Mouse (Mus musculus) midbrain, embryonic 16.5 days (tissue): ENCODE data around the gene Bicdl1. TPM values are rescaled to one million over a fixed set of nuclear protein-coding genes. Genes with fewer than 3 reads are reported as not detected.

Experiments
- ATAC-seq: fragments of 200-750 bp; cut with Nextera tagmentation; 2 replicates; pipeline ENCODE4 v1.8.0; 2017; ENCODE audit warnings: moderate TSS enrichment
- H3K27ac ChIP-seq: fragments of 300-500 bp; sonication (generic); 2 replicates; pipeline ENCODE4 v1.5.1; 2014; ENCODE audit warnings: mild to moderate bottlenecking, low read length, mixed read lengths
- H3K27me3 ChIP-seq: fragments of 300-500 bp; sonication (generic); 2 replicates; pipeline ENCODE4 v1.6.1; 2014; ENCODE audit warnings: low read depth, low read length, mixed read lengths; ENCODE audit not compliant: control insufficient read depth, insufficient read depth
- H3K36me3 ChIP-seq: fragments of 300-500 bp; sonication (generic); 2 replicates; pipeline ENCODE4 v1.6.1; 2014; ENCODE audit warnings: mild to moderate bottlenecking, low read length, moderate library complexity, mixed read lengths; ENCODE audit not compliant: control insufficient read depth, insufficient read depth
- H3K4me1 ChIP-seq: fragments of 300-500 bp; sonication (generic); 2 replicates; pipeline ENCODE4 v1.6.1; 2014; ENCODE audit warnings: mild to moderate bottlenecking, low read length, mixed read lengths; ENCODE audit not compliant: control insufficient read depth, insufficient read depth
- H3K4me2 ChIP-seq: fragments of 300-500 bp; sonication (generic); 2 replicates; pipeline ENCODE4 v1.6.1; 2014; ENCODE audit warnings: mild to moderate bottlenecking, low read length, mixed read lengths
- H3K4me3 ChIP-seq: fragments of 300-500 bp; sonication (generic); 2 replicates; pipeline ENCODE4 v1.5.1; 2014; ENCODE audit warnings: low read depth, mild to moderate bottlenecking, low read length, moderate library complexity, mixed read lengths
- H3K9ac ChIP-seq: fragments of 300-500 bp; sonication (generic); 2 replicates; pipeline ENCODE4 v1.6.1; 2014; ENCODE audit warnings: low read depth, low read length, mixed read lengths
- H3K9me3 ChIP-seq: fragments of 300-500 bp; sonication (generic); replicated peaks from 2 replicates; pipeline ENCODE4 v1.6.1; 2014; ENCODE audit warnings: mild to moderate bottlenecking, low read length, mixed read lengths; ENCODE audit not compliant: control insufficient read depth, poor library complexity, severe bottlenecking
- WGBS: fragments of 180-500 bp; shearing (Covaris S2); extraction: QIAGEN DNeasy Blood & Tissue Kit; methylation state at CpG from one replicate; pipeline ENCODE4 v1.1.7; 2014; 5-methylcytosine and 5-hydroxymethylcytosine counted together
- polyA plus RNA-seq: library from polyadenylated mRNA; unstranded; fragments of >200 nt; fragmentation: Nextera tagmentation; extraction: Ambion mirVana; gene quantifications from 2 replicates; pipeline ENCODE4 v1.2.1, GENCODE M21; 2015

The Bicdl1 gene
- polyA plus RNA-seq, 1 experiment from 2014 or later, result 40.2 TPM

GRCm38 (mm10) chr5:115701215-115701614 is 30.2 kb downstream of the Bicdl1 start:
- H3K27me3 ChIP-seq, result no peaks in the 10 kb centered on the region
- 87% methylated on average over 4 of the region's 4 CpGs for WGBS
- ATAC-seq, result no peak
- no peaks in the 10 kb centered on the region for H3K9me3 ChIP-seq
- H3K36me3 ChIP-seq, result no peaks in the 10 kb centered on the region
- no peak overlapping the region for H3K4me3 ChIP-seq
- peaks cover 8% of the 10 kb centered on the region for H3K4me1 ChIP-seq
- H3K9ac ChIP-seq, result no peak overlapping the region
- no peak overlapping the region for H3K27ac ChIP-seq
- H3K4me2 ChIP-seq, result no peak overlapping the region

DNA sequence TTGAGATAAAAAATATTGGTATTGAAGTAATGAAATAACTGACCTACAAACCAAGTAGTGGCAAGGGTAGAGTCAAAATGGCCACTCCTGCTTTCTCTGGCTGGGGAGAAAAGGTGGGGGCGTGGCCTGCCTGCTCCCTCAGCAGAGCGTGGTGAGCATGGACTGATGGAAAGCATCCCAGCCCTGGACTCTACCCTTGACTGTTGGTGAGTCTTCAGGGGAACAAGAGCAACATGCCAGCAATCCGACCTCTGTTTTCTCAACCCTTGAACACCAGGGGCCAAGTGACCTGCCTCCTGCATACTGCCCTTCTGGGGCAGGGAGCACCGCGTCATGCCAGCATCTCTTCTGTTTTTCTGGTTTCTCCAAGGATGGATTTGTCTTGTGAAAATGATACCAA is 34.6 kb downstream of the Bicdl1 start:
- Histone ChIP-seq H3K9ac (no peak overlapping the region), H3K9me3 (no peaks in the 10 kb centered on the region), H3K4me3 (no peak overlapping the region), H3K27me3 (no peaks in the 10 kb centered on the region), H3K27ac (no peak overlapping the region), H3K36me3 (no peaks in the 10 kb centered on the region), H3K4me2 (no peak overlapping the region), H3K4me1 (peaks cover 15% of the 10 kb centered on the region)
- WGBS, result 84% methylated on average over 5 of the region's 5 CpGs
- ATAC-seq, result no peak

- no peak for ATAC-seq
- Histone ChIP-seq H3K4me2 (no peak overlapping the region), H3K27me3 (no peaks in the 10 kb centered on the region), H3K9me3 (no peaks in the 10 kb centered on the region), H3K4me1 (peaks cover 7% of the 10 kb centered on the region), H3K4me3 (no peak overlapping the region), H3K27ac (no peak overlapping the region), H3K9ac (no peak overlapping the region), H3K36me3 (no peaks in the 10 kb centered on the region)
- WGBS, result 33% methylated on average over 6 of the region's 6 CpGs
These were observed 36.1 kb downstream of the Bicdl1 start for GRCm38 (mm10) chr5:115695191-115695770.

DNA sequence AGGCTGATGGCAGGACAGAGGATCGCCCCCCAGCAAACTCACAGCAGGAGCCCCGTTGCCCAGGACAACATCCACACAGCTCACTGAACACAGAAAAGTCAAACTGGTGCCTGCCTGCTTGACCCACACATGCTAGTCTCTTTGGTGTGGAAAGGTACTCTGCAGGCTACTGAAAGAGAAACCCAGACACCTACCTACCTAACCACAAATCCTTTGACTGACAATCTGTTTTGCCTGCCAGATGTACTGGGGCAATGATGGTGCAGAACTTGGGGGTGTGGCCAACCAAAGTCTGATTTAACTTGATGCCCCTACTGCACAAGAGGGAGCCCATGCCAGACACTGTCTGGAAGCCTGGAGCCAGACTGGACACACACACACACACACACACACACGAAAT is 38.1 kb downstream of the Bicdl1 start:
- Histone ChIP-seq H3K4me2 (no peak overlapping the region), H3K9me3 (no peaks in the 10 kb centered on the region), H3K4me1 (peaks cover 7% of the 10 kb centered on the region), H3K36me3 (no peaks in the 10 kb centered on the region), H3K27ac (no peak overlapping the region), H3K4me3 (no peak overlapping the region), H3K9ac (no peak overlapping the region), H3K27me3 (no peaks in the 10 kb centered on the region)
- WGBS, result 41% methylated on average over 3 of the region's 3 CpGs
- ATAC-seq, result no peak

GRCm38 (mm10) chr5:115686716-115687115 is 44.7 kb downstream of the Bicdl1 start:
- Histone ChIP-seq H3K4me2 (no peak overlapping the region), H3K9me3 (no peaks in the 10 kb centered on the region), H3K27ac (no peak overlapping the region), H3K9ac (no peak overlapping the region), H3K4me3 (no peak overlapping the region), H3K27me3 (no peaks in the 10 kb centered on the region), H3K36me3 (no peaks in the 10 kb centered on the region), H3K4me1 (peaks cover 4% of the 10 kb centered on the region; the same call in 1 of the 2 replicates)
- WGBS, result 26% methylated on average over 7 of the region's 7 CpGs
- ATAC-seq, result no peak

- Histone ChIP-seq H3K9me3 (no peaks in the 10 kb centered on the region), H3K4me3 (no peak overlapping the region), H3K27ac (no peak overlapping the region), H3K9ac (no peak overlapping the region), H3K4me2 (no peak overlapping the region), H3K27me3 (no peaks in the 10 kb centered on the region), H3K4me1 (peaks cover 4% of the 10 kb centered on the region; the same call in 1 of the 2 replicates), H3K36me3 (no peaks in the 10 kb centered on the region)
- no peak for ATAC-seq
- 79% methylated on average over 10 of the region's 10 CpGs for WGBS
These were observed 46.3 kb downstream of the Bicdl1 start for GRCm38 (mm10) chr5:115685126-115685525.

GRCm38 (mm10) chr5:115671846-115672245 is 59.6 kb downstream of the Bicdl1 start:
- peaks cover 12% of the 10 kb centered on the region; the same call in 1 of the 2 replicates for H3K36me3 ChIP-seq
- no peaks in the 10 kb centered on the region for H3K9me3 ChIP-seq
- no peak overlapping the region for H3K4me3 ChIP-seq
- no peaks in the 10 kb centered on the region for H3K4me1 ChIP-seq
- no peak overlapping the region for H3K9ac ChIP-seq
- H3K27me3 ChIP-seq, result no peaks in the 10 kb centered on the region
- ATAC-seq, result no peak
- H3K27ac ChIP-seq, result no peak overlapping the region
- H3K4me2 ChIP-seq, result no peak overlapping the region
- WGBS, result 70% methylated on average over 8 of the region's 8 CpGs

GRCm38 (mm10) chr5:115670406-115670805 is 61.0 kb downstream of the Bicdl1 start:
- Histone ChIP-seq H3K36me3 (peaks cover 15% of the 10 kb centered on the region; the same call in 1 of the 2 replicates), H3K9me3 (no peaks in the 10 kb centered on the region), H3K9ac (no peak overlapping the region), H3K4me2 (no peak overlapping the region), H3K4me1 (no peaks in the 10 kb centered on the region), H3K4me3 (no peak overlapping the region), H3K27me3 (no peaks in the 10 kb centered on the region), H3K27ac (no peak overlapping the region)
- WGBS, result 81% methylated on average over 2 of the region's 2 CpGs
- no peak for ATAC-seq

- no peak overlapping the region for H3K4me2 ChIP-seq
- no peak overlapping the region for H3K9ac ChIP-seq
- H3K4me3 ChIP-seq, result no peak overlapping the region
- H3K27ac ChIP-seq, result no peak overlapping the region
- H3K9me3 ChIP-seq, result no peaks in the 10 kb centered on the region
- H3K27me3 ChIP-seq, result no peaks in the 10 kb centered on the region
- H3K4me1 ChIP-seq, result no peaks in the 10 kb centered on the region
- WGBS, result 90% methylated on average over 11 of the region's 11 CpGs
- peaks cover 16% of the 10 kb centered on the region; the same call in 1 of the 2 replicates for H3K36me3 ChIP-seq
- ATAC-seq, result no peak
These were observed 61.4 kb downstream of the Bicdl1 start for GRCm38 (mm10) chr5:115669974-115670373.
